Mouse (Mus musculus): ENCODE data around the gene Car10. TPM values are rescaled to one million over a fixed set of nuclear protein-coding genes. Genes with fewer than 3 reads are reported as not detected.
A peak's percentile ranks its signal among the peaks of the same experiment; 100 is the strongest.

The Car10 gene
- polyA plus RNA-seq (2015; fragmentation: Nextera tagmentation; extraction: Ambion mirVana), result 0.75 and 1.2 TPM in 2 replicates

GRCm38 (mm10) chr11:93097941-93098828, at the start of gene Car10:
Gene Car10 (plus strand): TSS chr11:93098028.
- Histone ChIP-seq H3K4me3 (peak within 1 kb of the TSS; percentile 46), H3K9me3 (no peaks in the 10 kb centered on the region), H3K27me3 (peaks cover 73% of the 10 kb centered on the region), H3K27ac (no peak within 1 kb of the TSS), H3K36me3 (no peaks in the 10 kb centered on the region), H3K4me2 (replicated peaks) (peak within 1 kb of the TSS; percentile 74), H3K4me1 (peaks cover 24% of the 10 kb centered on the region), H3K9ac (no peak within 1 kb of the TSS)
- 1% methylated on average over 46 of the region's 48 CpGs for WGBS
- no peak for ATAC-seq (ENCODE audit: low FRiP score, low read depth)

DNA sequence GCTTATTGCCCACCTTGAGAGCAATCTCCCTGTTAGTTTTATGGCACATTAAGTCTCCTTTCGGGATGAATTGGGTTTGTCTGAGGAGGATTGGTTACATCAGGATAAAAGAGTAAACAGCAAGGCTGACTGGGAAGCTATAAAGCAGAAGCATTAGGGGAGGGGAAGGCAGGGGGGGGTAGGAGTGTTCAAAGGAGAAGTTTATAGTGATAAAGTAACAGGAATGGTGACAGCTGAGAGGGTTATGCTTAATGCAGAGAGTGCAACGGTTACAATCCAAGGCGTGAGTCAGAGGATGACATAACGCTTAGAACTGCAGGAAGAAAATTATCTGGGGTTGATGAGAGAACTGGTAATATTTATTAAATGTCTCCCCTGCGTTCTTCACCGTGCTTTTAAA, 32.8 kb upstream of the Car10 start:
- H3K27me3 ChIP-seq, result no peaks in the 10 kb centered on the region
- H3K27ac ChIP-seq, result no peak overlapping the region
- H3K4me1 ChIP-seq, result no peaks in the 10 kb centered on the region
- H3K9ac ChIP-seq, result no peak overlapping the region
- ATAC-seq (ENCODE audit: low FRiP score, low read depth), result no peak
- no peak overlapping the region for H3K4me2 ChIP-seq (replicated peaks)
- H3K4me3 ChIP-seq, result no peak overlapping the region
- H3K36me3 ChIP-seq, result no peaks in the 10 kb centered on the region
- 38% methylated on average over 6 of the region's 6 CpGs for WGBS
- no peaks in the 10 kb centered on the region for H3K9me3 ChIP-seq

- no peaks in the 10 kb centered on the region for H3K36me3 ChIP-seq
- no peak overlapping the region for H3K27ac ChIP-seq
- ATAC-seq (ENCODE audit: low FRiP score, low read depth), result no peak
- H3K4me2 ChIP-seq (replicated peaks), result no peak overlapping the region
- no peaks in the 10 kb centered on the region for H3K4me1 ChIP-seq
- no peaks in the 10 kb centered on the region for H3K9me3 ChIP-seq
- H3K27me3 ChIP-seq, result no peaks in the 10 kb centered on the region
- no peak overlapping the region for H3K4me3 ChIP-seq
- H3K9ac ChIP-seq, result no peak overlapping the region
- WGBS, result 44% methylated on average over 3 of the region's 3 CpGs
Observed at GRCm38 (mm10) chr11:93065656-93066181, 32.1 kb upstream of the Car10 start.

DNA sequence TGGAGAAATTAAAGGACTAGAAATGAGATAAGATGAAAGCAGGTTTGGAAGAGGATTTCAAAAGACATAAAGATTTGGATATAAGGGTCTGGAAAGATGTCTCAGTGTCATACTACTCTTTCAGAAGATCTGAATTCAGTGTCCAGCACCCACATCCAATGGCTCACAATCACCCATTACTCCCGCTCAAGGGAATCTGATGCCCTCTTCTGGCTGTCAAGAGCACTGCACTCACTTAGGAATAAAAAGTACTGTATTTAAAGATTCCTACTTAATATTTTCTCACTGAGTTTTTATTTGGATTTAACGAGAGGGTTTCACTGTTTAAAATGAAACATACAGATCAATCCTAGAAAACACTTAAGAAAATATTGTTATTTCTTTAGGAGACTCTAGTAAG, 2.2 kb upstream of the Car10 start:
- Histone ChIP-seq H3K27me3 (peaks cover 47% of the 10 kb centered on the region), H3K36me3 (no peaks in the 10 kb centered on the region), H3K4me2 (replicated peaks) (no peak overlapping the region), H3K27ac (no peak overlapping the region), H3K4me1 (peaks cover 24% of the 10 kb centered on the region), H3K4me3 (no peak overlapping the region), H3K9ac (no peak overlapping the region), H3K9me3 (no peaks in the 10 kb centered on the region)
- WGBS, result 13% methylated on average over 2 of the region's 2 CpGs
- no peak for ATAC-seq (ENCODE audit: low FRiP score, low read depth)

DNA sequence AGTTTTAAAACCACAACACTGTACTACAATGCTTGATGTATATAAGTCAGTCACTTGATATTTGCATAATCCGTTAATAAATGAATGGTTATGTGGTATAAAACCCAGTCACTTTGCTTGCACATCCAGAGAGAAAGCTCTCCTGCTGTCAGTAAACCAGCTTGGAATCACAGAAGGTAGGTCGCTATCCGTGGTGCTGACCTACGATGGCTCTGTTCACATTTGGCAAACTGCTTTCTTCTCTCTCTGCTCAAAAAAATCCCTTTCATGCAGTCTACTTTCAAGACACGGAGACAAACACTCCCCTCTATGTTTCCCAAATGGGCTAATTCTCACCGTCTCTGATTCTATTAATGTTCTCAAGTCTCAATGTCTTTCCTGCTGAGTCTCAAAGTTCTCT, 827 bp upstream of the Car10 start:
- no peak overlapping the region for H3K9ac ChIP-seq
- peaks cover 24% of the 10 kb centered on the region for H3K4me1 ChIP-seq
- H3K4me3 ChIP-seq, result no peak overlapping the region
- H3K27ac ChIP-seq, result no peak overlapping the region
- peak; percentile 57; the same call in 1 of the 2 replicates for ATAC-seq (ENCODE audit: low FRiP score, low read depth)
- H3K27me3 ChIP-seq, result peaks cover 61% of the 10 kb centered on the region
- H3K4me2 ChIP-seq (replicated peaks), result no peak overlapping the region; the same call in 1 of the 2 replicates
- 0% methylated on average over 6 of the region's 6 CpGs for WGBS
- no peaks in the 10 kb centered on the region for H3K9me3 ChIP-seq
- H3K36me3 ChIP-seq, result no peaks in the 10 kb centered on the region

DNA sequence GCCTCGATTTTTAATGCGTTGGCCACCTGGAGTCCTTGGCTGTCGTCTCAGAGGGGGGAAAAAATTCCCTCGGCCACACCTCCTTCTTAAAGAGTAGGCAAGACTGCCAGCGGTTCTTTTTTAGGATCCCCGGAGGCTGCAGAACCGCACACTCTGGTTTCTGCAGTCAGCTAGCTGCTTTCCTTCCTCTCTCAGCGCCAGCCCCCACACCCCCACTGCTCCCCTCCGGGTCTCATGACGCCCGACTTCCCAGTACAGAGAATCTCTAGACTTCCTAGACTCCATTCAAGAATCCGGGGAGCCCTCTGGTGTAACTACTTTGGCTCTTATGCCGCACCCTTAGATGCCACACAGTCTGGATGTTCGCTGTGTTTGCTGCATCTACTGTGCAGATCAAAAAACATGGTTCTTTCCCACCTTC, 387 bp upstream of the Car10 start:
- Histone ChIP-seq H3K4me1 (peaks cover 24% of the 10 kb centered on the region), H3K9me3 (no peaks in the 10 kb centered on the region), H3K27me3 (peaks cover 66% of the 10 kb centered on the region), H3K9ac (no peak overlapping the region), H3K4me3 (no peak overlapping the region), H3K27ac (no peak overlapping the region), H3K36me3 (no peaks in the 10 kb centered on the region), H3K4me2 (replicated peaks) (peak overlapping the region; percentile 74; the same call in 1 of the 2 replicates)
- WGBS, result 2% methylated on average over 14 of the region's 14 CpGs
- no peak for ATAC-seq (ENCODE audit: low FRiP score, low read depth)

GRCm38 (mm10) chr11:93098933-93099381, 1.1 kb downstream of the Car10 start:
- no peak for ATAC-seq (ENCODE audit: low FRiP score, low read depth)

DNA sequence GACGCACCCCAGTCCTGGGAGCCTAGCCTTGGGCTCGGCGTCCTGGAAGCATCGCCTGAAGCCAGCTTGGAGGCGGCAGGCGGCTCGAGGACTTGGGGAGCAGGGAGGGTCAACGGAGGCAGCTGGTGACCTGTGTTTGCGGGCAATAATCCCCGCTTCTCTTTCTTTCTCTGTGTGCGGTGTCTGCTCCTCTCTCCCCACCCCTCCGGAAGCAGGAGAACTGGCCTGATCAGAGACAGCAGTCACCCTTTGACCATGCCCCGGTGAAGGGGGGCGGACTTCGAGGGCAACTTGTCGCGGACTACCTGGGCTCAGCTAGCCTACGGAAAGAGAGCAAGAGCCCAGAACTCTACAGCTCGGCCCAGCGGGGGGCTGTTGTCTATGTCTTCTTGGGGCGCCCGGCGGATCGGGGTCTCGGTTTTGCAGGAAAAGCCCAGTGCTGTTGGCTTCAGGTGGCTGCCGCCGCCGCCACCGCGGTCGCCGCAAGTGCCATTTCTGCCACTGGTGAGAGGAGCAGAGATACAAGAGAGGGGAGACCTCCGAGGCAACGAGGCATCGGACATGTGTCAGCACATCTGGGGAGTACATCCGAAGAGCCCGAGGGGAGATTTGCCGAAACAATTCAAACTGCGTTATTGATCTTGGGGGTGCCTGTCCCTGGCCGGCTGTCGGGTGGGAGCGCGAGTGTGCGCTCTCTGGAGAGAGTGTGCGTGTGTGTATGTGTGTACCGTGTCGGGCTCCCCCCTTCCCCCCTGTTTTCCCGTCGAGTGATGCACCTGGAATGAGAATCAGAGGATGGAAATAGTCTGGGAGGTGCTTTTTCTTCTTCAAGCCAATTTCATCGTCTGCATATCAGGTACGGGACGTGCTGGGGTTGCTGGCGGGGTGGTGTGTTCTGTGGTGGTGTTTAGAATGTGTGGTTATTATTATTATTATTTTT, 1.9 kb downstream of the Car10 start:
- H3K9ac ChIP-seq, result no peak overlapping the region
- WGBS, result under 1% methylated on average over 52 of the region's 53 CpGs
- no peak for ATAC-seq (ENCODE audit: low FRiP score, low read depth)

More at GRCm38 (mm10) chr11:93098933-93099381, 1.1 kb downstream of the Car10 start:
- peaks cover 77% of the 10 kb centered on the region for H3K27me3 ChIP-seq
- WGBS, result under 1% methylated on average over 37 of the region's 37 CpGs
- H3K9ac ChIP-seq, result no peak overlapping the region
- H3K4me1 ChIP-seq, result peaks cover 24% of the 10 kb centered on the region
- peak overlapping the region; percentile 74 for H3K4me2 ChIP-seq (replicated peaks)
- H3K4me3 ChIP-seq, result peak overlapping the region; percentile 46
- H3K36me3 ChIP-seq, result no peaks in the 10 kb centered on the region
- no peaks in the 10 kb centered on the region for H3K9me3 ChIP-seq
- no peak overlapping the region for H3K27ac ChIP-seq

GRCm38 (mm10) chr11:93100606-93101005, 2.8 kb downstream of the Car10 start:
- H3K4me2 ChIP-seq (replicated peaks), result no peak overlapping the region
- H3K27ac ChIP-seq, result no peak overlapping the region
- H3K36me3 ChIP-seq, result no peaks in the 10 kb centered on the region
- H3K9ac ChIP-seq, result no peak overlapping the region
- H3K9me3 ChIP-seq, result no peaks in the 10 kb centered on the region
- no peak for ATAC-seq (ENCODE audit: low FRiP score, low read depth)
- WGBS, result 3% methylated on average over 6 of the region's 6 CpGs
- peaks cover 24% of the 10 kb centered on the region for H3K4me1 ChIP-seq
- no peak overlapping the region for H3K4me3 ChIP-seq
- H3K27me3 ChIP-seq, result peaks cover 80% of the 10 kb centered on the region

More for the DNA sequence above, 1.9 kb downstream of the Car10 start:
- H3K4me2 ChIP-seq (replicated peaks), result peak overlapping the region; percentile 74
- no peaks in the 10 kb centered on the region for H3K9me3 ChIP-seq
- peaks cover 24% of the 10 kb centered on the region for H3K4me1 ChIP-seq
- no peaks in the 10 kb centered on the region for H3K36me3 ChIP-seq
- no peak overlapping the region for H3K27ac ChIP-seq
- peak overlapping the region; percentile 46 for H3K4me3 ChIP-seq
- peaks cover 80% of the 10 kb centered on the region for H3K27me3 ChIP-seq

DNA sequence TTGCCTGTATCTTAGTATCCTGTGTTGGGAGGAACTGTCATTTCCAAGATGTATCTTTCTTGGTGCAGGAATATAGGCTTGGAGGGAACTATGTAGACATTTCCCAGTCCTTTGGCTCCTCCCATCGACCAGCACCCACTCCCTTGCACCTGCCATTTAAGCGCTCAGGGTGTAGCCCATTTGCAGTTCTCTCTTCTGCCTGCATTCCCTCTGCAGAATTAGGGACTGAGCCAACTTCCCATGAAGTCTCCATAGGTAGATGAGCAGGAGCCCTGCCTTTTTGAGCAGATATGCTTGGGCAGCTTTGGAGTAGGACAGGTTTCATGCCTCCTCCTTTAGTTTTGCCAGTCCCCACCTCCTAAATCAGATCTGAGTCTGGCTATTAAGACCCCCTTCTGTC, 3.3 kb downstream of the Car10 start:
- Histone ChIP-seq H3K27me3 (peaks cover 76% of the 10 kb centered on the region), H3K4me1 (peaks cover 24% of the 10 kb centered on the region), H3K9ac (no peak overlapping the region), H3K4me2 (replicated peaks) (no peak overlapping the region), H3K4me3 (no peak overlapping the region), H3K9me3 (no peaks in the 10 kb centered on the region), H3K27ac (no peak overlapping the region), H3K36me3 (no peaks in the 10 kb centered on the region)
- ATAC-seq (ENCODE audit: low FRiP score, low read depth), result no peak
- 7% methylated on average over 2 of the region's 2 CpGs for WGBS

DNA sequence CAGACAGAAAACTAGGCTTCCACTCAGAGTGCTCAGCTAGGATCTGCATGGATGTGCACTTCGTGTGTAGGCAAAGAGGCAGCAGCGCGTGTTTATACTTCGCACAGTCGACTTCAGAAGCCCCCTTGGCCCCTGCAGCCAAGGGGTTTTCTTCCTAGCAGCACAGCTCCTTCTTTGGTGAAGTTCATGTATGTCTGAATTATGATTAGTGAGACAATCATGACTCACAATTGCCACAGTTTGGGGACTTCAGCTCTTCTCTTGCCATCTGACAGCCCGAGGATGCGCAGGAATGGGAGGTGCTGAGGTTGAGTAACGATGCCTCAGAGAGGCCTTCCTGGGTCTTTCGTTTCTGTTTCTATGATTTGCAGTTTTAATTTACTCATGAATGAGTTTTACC, 4.5 kb downstream of the Car10 start:
- no peak overlapping the region for H3K9ac ChIP-seq
- no peaks in the 10 kb centered on the region for H3K36me3 ChIP-seq
- 86% methylated on average over 9 of the region's 9 CpGs for WGBS
- H3K4me1 ChIP-seq, result peaks cover 22% of the 10 kb centered on the region
- peaks cover 65% of the 10 kb centered on the region for H3K27me3 ChIP-seq
- no peak overlapping the region for H3K4me3 ChIP-seq
- H3K27ac ChIP-seq, result no peak overlapping the region
- no peak for ATAC-seq (ENCODE audit: low FRiP score, low read depth)
- no peaks in the 10 kb centered on the region for H3K9me3 ChIP-seq
- H3K4me2 ChIP-seq (replicated peaks), result no peak overlapping the region

Measured in limb, embryonic 13.5 days (tissue).